Mouse (Mus musculus): ENCODE measurements around the gene Cln3. TPM values are rescaled to one million over a fixed set of nuclear protein-coding genes. Genes with fewer than 3 reads are reported as not detected.

Cln3 gene
- 10 to 100 TPM; 26.2 to 26.7 TPM for total RNA-seq (2021)
- long read RNA-seq, experiment 1, partial matches to known transcripts = 6 of 18 reads
- long read RNA-seq, experiment 1, other reads (novel, unspliced or antisense) = 8 of 18 reads
- long read RNA-seq, experiment 2, partial matches to known transcripts = 5 of 7 reads
- long read RNA-seq, experiment 2, other reads (novel, unspliced or antisense) = 2 of 7 reads

GRCm38 (mm10) chr7:126585717-126586116 is at the start of gene Cln3:
Gene Cln3 (minus strand): TSS chr7:126585817.
- no peak for DNase-seq (ENCODE audit: low spot score in 2 of 2)

DNA sequence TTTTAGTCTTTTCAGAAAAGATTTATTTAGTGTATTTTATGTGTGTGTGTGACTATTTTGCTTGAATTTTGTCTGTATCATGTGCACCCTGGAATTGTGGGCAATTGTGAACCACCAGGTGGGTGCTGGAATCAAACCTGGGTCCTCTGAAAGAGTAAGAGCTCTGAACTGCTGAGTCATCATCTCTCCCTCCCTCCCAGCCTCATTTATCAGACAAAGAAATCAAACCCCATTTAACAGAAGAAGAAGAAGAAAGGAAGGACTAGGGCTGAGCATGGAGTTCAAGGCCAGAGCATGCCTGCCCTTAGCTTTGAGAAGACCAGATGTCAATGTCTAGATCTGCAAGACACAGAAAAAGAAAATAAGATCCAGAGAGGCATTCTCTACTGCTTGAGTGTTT is 49.8 kb upstream of the Cln3 start:
- no peak for DNase-seq (ENCODE audit: low spot score in 2 of 2)

GRCm38 (mm10) chr7:126632478-126632877 is 46.9 kb upstream of the Cln3 start:
- DNase-seq (ENCODE audit: low spot score in 2 of 2) = no peak

DNA sequence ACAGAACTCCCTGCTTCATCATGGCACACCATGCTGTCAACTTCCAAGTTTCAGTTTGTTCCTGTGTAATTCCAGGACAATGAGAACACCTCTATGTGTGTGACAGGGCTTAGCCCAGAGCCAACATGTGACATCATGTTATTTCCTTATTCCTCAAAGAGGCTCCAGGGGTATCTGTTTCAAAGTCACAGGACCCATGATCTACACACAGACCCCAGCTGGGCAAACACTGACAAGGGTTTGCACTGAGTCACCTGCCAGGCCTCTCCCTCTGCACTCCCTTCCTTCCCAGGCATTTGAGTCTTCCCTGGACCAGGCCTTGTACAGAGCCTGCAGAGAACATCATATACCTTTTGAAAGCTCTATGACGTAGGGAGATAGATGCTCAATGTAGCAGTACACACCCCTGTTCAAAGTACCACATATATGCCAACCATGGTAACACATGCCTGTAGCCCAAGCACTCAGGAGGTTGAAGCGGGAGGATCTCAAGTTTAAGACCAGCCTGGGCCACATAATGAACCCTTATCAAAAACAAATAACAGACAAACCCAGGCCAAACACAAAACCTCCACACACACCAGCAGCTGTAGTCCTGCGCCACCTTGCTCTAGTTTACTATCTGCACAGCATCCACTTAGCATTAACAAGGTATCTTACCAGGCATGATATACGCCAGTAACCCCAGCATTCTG is 45.4 kb upstream of the Cln3 start, which contains the start of gene Nupr1:
Gene Nupr1 (minus strand): TSS at position 38 of the 695 bp plus-strand sequence.
- no peak for DNase-seq (ENCODE audit: low spot score in 2 of 2)

DNA sequence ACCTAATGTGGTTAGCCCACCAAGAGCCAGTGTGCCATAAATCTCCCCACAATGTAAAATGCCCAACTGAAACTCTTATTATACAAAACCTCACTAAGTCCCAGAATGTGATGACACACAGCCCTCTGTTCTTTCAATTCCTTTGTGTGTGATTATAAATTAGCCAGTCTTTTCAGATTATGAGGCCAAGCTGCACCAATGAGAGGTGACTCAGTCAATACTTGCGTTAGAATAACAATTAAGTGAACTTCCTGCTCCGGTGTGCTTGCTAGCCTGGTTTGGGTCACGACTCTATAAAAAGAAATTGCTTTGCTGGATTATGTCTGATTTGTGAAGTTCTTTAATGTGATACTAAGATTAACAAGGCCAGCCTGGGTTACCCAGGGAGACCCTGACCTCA is 44.3 kb upstream of the Cln3 start:
- no peak for DNase-seq (ENCODE audit: low spot score in 2 of 2)

GRCm38 (mm10) chr7:126628111-126628510 is 42.5 kb upstream of the Cln3 start:
- DNase-seq (ENCODE audit: low spot score in 2 of 2) = no peak

GRCm38 (mm10) chr7:126625807-126626600 is 40.4 kb upstream of the Cln3 start:
- no peak for DNase-seq (ENCODE audit: low spot score in 2 of 2)

GRCm38 (mm10) chr7:126625369-126625768 is 39.8 kb upstream of the Cln3 start:
- peak; percentile 20 to 21 for DNase-seq (ENCODE audit: low spot score in 2 of 2)

- DNase-seq (ENCODE audit: low spot score in 2 of 2) = no peak
Measured at GRCm38 (mm10) chr7:126624774-126625173, 39.2 kb upstream of the Cln3 start.

DNA sequence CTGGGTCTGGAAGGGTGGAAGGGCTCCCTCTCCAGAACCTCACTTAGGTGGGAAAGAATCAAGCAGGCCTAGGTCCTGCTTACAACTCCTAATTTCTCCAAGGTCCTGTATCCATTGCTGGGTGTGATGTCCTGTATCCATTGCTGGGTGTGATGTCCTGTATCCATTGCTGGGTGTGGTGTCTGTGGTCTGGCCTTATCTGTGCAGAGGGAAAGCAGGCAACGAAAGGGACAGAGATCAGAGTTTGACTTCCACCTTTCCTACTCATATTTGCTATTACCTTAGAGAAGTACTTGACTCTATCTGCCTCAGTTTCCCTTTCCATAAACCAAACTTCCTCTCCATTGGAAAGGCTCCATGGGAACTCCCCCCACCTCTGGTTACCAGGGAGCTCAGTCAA is 37.8 kb upstream of the Cln3 start:
- DNase-seq (ENCODE audit: low spot score in 2 of 2) = no peak

DNA sequence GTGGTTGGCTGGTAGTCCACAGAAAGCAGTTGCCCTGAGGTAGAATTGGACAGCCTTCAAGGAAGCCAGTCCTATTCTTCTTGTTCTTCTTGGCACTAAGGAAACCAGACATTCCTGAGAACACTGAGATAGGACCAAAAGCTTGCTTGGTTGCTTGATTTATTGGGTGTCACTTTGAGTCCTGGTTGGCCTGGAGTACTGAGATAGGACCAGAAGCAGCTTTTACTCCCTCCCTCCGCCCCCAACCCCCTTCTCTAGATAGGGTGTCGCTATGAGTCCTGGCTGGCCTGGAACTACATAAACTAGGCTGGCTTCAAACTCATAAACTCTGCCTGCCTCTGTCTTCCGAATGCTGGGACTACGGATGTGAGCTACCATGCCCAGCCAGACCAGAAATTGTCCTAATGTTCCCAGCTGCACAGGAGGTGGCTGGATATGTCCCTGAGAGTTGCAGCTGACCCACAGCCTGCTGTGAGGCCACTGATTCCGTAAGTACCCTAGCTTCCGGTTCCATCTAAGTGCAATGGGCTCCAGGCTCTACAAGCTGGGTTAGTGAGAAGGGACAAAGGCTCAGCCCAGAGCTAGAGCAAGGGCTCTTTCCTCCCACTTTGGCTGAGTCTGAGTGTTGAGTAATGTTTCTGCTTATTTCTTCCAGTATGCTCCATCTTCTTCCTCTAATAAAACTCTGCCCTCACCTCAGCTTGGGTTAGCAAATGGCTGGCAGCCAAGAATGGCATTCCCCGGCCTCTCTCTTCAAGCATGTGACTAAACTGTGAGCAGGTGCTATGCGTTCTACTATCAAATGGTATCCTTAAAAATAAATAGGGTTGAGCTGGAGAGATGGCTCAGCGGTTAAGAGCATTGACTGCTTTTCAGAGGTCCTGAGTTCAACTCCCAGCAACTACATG is 36.1 kb upstream of the Cln3 start:
- DNase-seq (ENCODE audit: low spot score in 2 of 2) = no peak

DNA sequence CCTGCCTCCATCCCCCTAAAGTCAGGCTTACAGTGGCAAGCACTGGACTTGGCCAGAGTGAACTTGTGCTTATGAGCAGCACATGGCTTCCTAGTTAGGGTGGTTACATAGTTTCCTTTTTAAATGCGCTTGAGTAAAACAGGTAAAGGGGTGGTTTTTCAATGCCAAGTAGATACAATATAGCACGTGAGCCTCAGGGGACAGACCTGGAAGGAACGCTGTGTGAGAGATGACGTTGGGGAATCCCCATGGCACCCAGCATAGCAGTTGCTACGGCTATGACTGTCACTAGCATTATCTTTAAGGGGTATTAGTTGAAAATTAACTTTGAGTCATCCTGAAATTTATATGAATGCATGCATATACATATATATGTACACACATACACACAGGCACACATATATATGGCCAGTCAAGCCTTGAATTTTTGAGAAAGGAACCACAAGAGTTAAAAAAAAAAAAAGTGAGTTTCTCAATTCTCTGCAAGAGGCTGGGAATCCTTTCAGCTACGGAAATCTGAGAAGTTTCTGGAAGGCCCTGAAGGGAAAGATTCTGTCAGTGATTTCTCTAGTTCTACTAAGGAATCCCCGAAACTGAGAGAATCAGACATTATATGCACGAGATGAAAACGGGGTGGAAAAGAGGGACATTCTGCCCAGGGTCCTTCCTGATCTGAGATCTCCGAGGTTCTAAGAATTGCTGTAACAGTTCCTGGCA is 34.1 kb upstream of the Cln3 start:
- no peak for DNase-seq (ENCODE audit: low spot score in 2 of 2)

GRCm38 (mm10) chr7:126616707-126617106 is 31.1 kb upstream of the Cln3 start:
- no peak for DNase-seq (ENCODE audit: low spot score in 2 of 2)

- DNase-seq (ENCODE audit: low spot score in 2 of 2) = no peak
Measured at GRCm38 (mm10) chr7:126612736-126613135, 27.1 kb upstream of the Cln3 start.

DNA sequence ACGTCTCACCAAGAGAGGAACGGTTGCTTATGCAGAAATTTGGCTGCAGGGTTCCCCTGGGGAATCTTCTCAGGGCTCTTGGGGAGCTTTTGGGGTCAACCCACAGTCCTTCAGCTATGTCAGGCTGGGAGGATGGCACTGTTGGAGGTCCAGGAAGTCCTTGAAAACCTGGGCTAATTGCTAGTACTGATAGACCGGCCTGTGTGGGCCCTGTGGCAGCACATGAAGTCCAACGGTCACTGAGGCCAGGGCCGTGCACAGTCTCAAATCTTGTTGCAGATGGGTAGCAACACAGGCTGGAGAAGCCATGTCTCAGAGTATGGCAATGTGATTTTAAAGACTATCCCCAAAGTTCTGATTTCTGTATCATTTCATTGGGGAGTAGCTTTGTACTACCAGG is 22.2 kb upstream of the Cln3 start:
- DNase-seq (ENCODE audit: low spot score in 2 of 2) = no peak

GRCm38 (mm10) chr7:126607064-126607463 is 21.4 kb upstream of the Cln3 start:
- no peak for DNase-seq (ENCODE audit: low spot score in 2 of 2)

GRCm38 (mm10) chr7:126606611-126607010 is 21.0 kb upstream of the Cln3 start:
- no peak for DNase-seq (ENCODE audit: low spot score in 2 of 2)

GRCm38 (mm10) chr7:126602650-126603049 is 17.0 kb upstream of the Cln3 start:
- no peak for DNase-seq (ENCODE audit: low spot score in 2 of 2)

DNA sequence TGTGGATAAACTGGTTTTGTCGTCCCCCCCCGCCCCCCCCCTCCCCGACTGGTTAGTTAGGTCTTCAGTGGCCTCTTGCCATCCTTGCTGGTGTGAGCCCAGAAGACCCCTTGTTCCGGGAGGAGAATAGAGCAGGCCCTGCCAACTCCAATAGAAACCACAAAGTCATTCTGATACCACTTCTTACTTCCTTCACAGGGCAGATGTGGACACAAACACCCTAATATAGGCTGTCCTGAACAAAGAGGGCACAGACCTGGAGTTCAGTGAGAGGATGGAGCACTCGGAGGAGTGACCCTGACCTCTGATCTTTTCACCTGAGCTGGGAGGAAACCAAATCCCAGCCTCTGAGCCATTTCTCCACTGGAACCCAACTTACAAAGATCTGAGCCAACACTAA is 16.3 kb upstream of the Cln3 start:
- DNase-seq (ENCODE audit: low spot score in 2 of 2) = no peak

DNA sequence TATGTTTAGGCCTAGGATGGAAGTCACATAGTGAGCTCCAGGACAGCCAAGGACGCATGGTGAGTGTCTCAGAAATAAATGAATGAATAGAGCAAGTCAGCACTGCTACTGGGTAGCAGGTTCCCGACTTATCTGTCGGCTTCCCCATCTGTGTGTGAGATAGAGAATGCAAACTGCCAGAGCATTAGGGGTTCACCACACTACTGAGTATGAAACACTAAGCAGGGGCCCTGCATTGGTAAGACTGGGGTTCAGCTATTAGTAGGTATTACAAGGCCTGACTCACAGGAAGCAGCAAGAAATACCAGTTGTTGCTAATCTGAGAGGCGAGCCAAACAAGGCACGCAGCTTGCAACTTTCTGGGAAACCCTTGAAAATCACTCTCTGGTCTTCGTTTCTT is 13.3 kb upstream of the Cln3 start:
- DNase-seq (ENCODE audit: low spot score in 2 of 2) = no peak

DNA sequence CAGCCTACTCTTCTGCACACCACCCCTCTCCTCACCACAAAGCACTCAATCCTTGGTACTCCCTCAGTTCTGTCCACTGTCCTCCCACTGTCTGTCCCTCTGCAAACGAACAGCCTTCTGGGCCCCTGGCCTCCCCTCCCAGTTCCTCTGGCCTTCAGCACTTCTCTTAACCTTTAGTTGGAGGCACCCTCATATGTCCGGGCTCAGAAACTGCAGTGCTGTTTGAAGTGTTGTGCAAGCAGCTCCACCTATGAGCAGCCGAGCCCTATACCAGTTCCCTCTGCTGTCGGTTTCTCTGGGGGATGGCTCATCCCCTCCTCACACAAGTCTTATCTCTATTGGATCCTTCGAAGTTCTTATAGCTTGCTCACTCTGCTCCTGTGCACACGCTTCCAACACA is 10.8 kb upstream of the Cln3 start:
- DNase-seq (ENCODE audit: low spot score in 2 of 2) = no peak

All from left cerebral cortex, adult 18-20 months (tissue).